Mouse (Mus musculus) small intestine, adult 2 months (tissue): ENCODE data around the gene Spag9. TPM values are rescaled to one million over a fixed set of nuclear protein-coding genes. Genes with fewer than 3 reads are reported as not detected.

Source experiments
- H3K27ac ChIP-seq: fragments of 200-500 bp; 2 replicates; pipeline ENCODE4 v1.5.1; 2012; ENCODE audit warnings: low read depth, low read length, control low read depth, inconsistent platforms; ENCODE audit not compliant: insufficient read depth
- H3K27me3 ChIP-seq: fragments of 200-500 bp; 2 replicates; pipeline ENCODE4 v1.6.1; 2012; ENCODE audit warnings: mild to moderate bottlenecking, moderate library complexity, low read length, inconsistent platforms; ENCODE audit not compliant: control insufficient read depth, insufficient read depth
- H3K36me3 ChIP-seq: fragments of 200-500 bp; 2 replicates; pipeline ENCODE4 v1.6.1; 2012; ENCODE audit warnings: mild to moderate bottlenecking, low read length, control low read depth, inconsistent platforms; ENCODE audit not compliant: control insufficient read depth, insufficient read depth
- H3K4me1 ChIP-seq: fragments of 200-500 bp; 2 replicates; pipeline ENCODE4 v1.6.1; 2012; ENCODE audit warnings: low read length, inconsistent platforms, mixed read lengths; ENCODE audit not compliant: control insufficient read depth, insufficient read depth, insufficient read length
- H3K4me3 ChIP-seq: fragments of 200-500 bp; 2 replicates; pipeline ENCODE4 v1.5.1; 2012; ENCODE audit warnings: low read depth, mild to moderate bottlenecking, control low read depth, inconsistent platforms, low read length, moderate library complexity
- CTCF ChIP-seq: fragments of 200-500 bp; IDR thresholded peaks from 2 replicates; pipeline ENCODE4 v1.5.1; 2012; ENCODE audit warnings: low read depth, mild to moderate bottlenecking, control low read depth, inconsistent platforms, low read length, moderate library complexity, mixed read lengths; ENCODE audit not compliant: insufficient replicate concordance, insufficient read length; ENCODE audit errors: extremely low read depth
- POLR2A ChIP-seq: fragments of 200-500 bp; IDR thresholded peaks from 2 replicates; pipeline ENCODE4 v1.6.1; 2012; ENCODE audit warnings: low read depth, mild to moderate bottlenecking, control low read depth, inconsistent platforms, low read length, moderate library complexity
- WGBS: fragments of 180-500 bp; shearing (Covaris S2); methylation state at CpG from one replicate; pipeline ENCODE4 v1.1.7; 2018; 5-methylcytosine and 5-hydroxymethylcytosine counted together
- polyA plus RNA-seq: library from polyadenylated mRNA; depleted of rRNA; stranded (reverse); fragments of >200 nt; gene quantifications from 2 replicates; pipeline ENCODE4 v1.2.3, GENCODE M21; 2012

Spag9 gene
- polyA plus RNA-seq, 1 experiment = 32.4 TPM

DNA sequence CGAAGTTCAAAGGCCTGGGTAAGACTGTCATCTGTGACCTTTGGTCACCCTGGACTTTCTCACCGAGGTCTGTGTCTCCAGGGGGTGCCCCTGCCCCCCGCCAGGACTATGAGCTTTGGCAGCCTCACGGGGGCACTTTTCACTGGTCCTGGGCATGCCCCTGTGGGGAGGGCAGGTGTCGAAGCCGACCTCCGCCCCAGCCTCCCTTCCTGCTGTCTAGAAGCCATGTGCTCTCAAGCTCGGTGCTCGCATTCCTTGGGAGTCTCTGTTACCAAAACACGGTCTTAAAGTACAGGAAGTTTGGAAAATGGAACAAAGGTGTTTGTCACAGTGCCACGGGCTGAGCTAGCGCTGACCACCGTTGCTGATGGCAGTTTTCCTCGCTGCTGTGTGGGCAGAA is 162.6 kb downstream of the Spag9 start:
- 14% methylated on average over 14 of the region's 14 CpGs for WGBS
- no peaks in the 10 kb centered on the region for H3K36me3 ChIP-seq

GRCm38 (mm10) chr11:94159066-94159880 is 163.4 kb downstream of the Spag9 start:
- WGBS = 23% methylated on average over 14 of the region's 14 CpGs
- Histone ChIP-seq H3K27ac (peak overlapping the region; percentile 100), H3K27me3 (no peaks in the 10 kb centered on the region), H3K4me3 (peak overlapping the region; percentile 39), H3K4me1 (peaks cover 48% of the 10 kb centered on the region), H3K36me3 (no peaks in the 10 kb centered on the region)
- TF ChIP-seq POLR2A = peak; percentile 15; the same call in 1 of the 2 replicates
- TF ChIP-seq CTCF = no peak

More for the DNA sequence above, 162.6 kb downstream of the Spag9 start:
- TF ChIP-seq CTCF (no peak), POLR2A (no peak)
- H3K4me3 ChIP-seq = peak overlapping the region; percentile 39
- H3K4me1 ChIP-seq = peaks cover 40% of the 10 kb centered on the region
- H3K27me3 ChIP-seq = no peaks in the 10 kb centered on the region
- peak overlapping the region; percentile 100 for H3K27ac ChIP-seq

- WGBS = 25% methylated on average over 7 of the region's 7 CpGs
- Histone ChIP-seq H3K27ac (peak overlapping the region; percentile 100), H3K27me3 (no peaks in the 10 kb centered on the region), H3K4me1 (peaks cover 49% of the 10 kb centered on the region), H3K4me3 (peak overlapping the region; percentile 39), H3K36me3 (no peaks in the 10 kb centered on the region)
- TF ChIP-seq POLR2A (no peak), CTCF (no peak)
These were observed 164.1 kb downstream of the Spag9 start for GRCm38 (mm10) chr11:94159911-94160415.

DNA sequence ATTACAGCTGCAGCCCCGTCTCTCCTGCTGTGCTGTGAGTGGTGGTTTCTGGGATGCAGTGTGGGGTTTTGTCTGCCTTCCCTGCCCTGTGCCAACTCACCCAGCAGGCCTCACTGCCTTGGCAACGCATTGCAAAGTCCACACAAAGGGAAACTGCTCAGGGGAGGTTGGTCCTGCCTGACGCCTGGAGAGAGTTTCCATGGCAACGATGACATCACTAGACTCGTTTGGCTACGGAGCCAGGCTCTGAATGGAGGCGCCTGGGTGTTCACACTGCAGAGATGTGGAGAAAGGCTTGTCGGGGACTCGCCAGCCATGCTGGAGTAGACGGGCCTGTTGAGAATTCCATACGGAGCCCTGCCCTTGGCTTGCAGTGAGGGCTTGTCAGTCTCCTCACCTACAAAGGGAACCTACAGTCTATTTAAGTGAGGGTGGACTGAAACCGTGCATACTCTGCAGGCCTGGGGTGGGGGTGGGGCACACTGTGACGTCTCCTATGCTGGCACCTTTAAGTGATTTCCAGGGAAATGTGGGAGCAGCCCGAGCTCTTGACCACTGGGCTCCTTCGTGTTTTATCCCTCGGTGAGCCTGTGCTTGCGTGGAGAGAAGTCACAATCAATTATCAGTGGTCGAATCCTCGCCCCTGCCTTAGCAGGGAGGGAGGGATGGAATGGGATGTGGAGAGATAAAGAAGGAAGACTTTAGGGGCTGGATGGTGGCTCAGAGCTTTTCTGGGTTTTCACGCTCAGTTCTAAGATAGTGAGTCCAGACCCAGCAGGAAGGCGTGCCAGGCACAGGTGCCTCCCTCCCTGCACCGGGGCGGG is 164.8 kb downstream of the Spag9 start:
- Histone ChIP-seq H3K4me3 (peak overlapping the region; percentile 48), H3K4me1 (peaks cover 49% of the 10 kb centered on the region), H3K27me3 (no peaks in the 10 kb centered on the region), H3K27ac (peak overlapping the region; percentile 100), H3K36me3 (no peaks in the 10 kb centered on the region)
- TF ChIP-seq CTCF = no peak
- TF ChIP-seq POLR2A = peak; percentile 29; the same call in 1 of the 2 replicates
- 7% methylated on average over 23 of the region's 23 CpGs for WGBS

DNA sequence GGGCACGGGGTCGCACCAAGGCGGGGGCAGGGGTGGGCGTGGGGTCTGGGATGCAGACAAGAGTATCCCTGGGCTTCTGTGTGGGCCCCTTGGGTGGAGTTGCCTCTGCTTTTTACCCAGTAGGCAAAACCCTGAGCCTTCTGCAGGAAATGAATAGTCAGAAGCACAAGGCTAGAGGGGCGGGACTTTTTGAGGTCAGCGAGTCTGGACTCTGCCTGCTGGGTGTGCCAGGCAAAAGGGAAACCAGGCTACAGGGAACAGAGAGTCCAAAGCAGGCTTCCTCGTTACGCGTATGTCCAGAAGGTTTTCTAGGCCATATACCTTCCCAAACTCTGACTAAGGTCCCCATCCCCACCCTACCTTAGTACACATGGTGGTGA is 165.4 kb downstream of the Spag9 start:
- no peaks in the 10 kb centered on the region for H3K27me3 ChIP-seq
- no peaks in the 10 kb centered on the region for H3K36me3 ChIP-seq
- H3K4me3 ChIP-seq = peak overlapping the region; percentile 48
- peak; percentile 31; the same call in 1 of the 2 replicates for TF ChIP-seq POLR2A
- TF ChIP-seq CTCF = no peak
- 6% methylated on average over 9 of the region's 9 CpGs for WGBS
- peak overlapping the region; percentile 100 for H3K27ac ChIP-seq
- peaks cover 51% of the 10 kb centered on the region for H3K4me1 ChIP-seq

GRCm38 (mm10) chr11:94161867-94162581 is 166.1 kb downstream of the Spag9 start:
- no peaks in the 10 kb centered on the region for H3K27me3 ChIP-seq
- peaks cover 51% of the 10 kb centered on the region for H3K4me1 ChIP-seq
- peak overlapping the region; percentile 5 for H3K4me3 ChIP-seq
- no peaks in the 10 kb centered on the region for H3K36me3 ChIP-seq
- H3K27ac ChIP-seq = peak overlapping the region; percentile 100
- WGBS = 50% methylated on average over 11 of the region's 11 CpGs
- TF ChIP-seq POLR2A (no peak), CTCF (no peak)
